Mouse (Mus musculus): ENCODE measurements around the gene Gm9999.

The Gm9999 gene

DNA sequence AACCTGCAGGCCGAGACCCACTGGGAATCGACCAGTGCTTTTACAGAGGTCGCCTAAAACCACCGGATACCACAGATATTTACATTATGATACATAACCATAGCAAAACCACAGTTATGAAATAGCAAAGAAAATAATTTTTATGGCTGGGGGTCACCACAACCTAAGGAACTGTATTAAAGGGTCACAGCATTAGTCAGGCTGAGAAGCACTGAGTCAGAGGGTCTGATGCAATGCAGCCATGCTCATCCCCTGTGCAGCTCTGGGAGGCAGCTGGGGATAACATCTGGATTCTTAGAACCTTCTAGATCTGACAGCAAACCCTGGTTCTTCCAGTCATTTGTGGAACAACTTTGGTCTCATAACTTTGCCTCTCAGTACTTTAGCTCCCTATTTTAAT, 48.0 kb downstream of the Gm9999 start:
- no peak for DNase-seq

DNA sequence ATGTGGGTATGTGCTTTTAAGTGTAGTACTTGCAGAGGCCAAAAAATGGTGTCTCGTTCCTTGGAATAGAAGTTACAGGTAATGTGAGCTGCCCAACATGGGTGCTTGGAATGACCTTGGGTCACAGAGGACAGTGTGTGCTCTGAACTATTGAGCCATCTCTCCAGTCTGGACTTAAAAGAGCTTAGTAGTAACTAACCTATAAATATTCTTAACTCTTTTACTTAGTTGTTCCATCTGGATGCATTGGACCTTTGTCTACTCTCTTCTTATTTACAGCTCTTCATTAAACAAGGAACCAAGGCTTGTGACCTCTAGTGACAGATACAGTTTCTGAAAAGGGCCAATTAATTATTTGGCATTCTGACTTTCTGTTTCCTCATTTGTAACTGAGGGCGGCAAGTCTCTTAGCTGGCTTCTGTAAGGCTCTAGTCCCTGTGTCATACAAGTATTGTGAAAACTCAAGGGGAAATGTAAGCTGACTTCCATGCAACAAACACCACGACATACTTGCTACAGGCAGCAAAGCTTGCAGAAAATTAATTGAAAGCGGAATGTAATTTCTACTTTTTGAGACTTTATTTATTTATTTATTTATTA, 51.5 kb downstream of the Gm9999 start:
- no peak for DNase-seq

DNA sequence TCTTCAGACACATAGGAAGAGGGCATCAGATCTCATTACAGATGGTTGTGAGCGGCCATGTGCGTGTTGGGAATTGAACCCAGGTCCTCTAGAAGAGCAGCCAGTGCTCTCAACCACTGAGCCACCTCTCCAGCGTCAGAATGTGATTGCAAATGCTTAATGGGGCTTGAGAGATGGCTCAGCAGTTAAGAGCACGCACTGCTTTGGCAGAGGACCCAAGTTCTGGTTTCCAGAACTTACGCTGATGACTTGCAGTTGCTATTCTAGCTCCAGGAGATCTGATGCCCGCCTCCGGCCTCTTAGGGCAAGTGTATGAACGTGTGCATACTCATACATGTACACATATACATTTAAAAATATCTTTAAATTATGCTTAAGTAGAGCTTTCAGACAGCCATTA, 52.0 kb downstream of the Gm9999 start:
- no peak for DNase-seq

Measured in lung, postnatal 14 days (tissue).